Mouse (Mus musculus) left cerebral cortex, adult 18-20 months (tissue): ENCODE measurements around the gene Olfr1368. TPM values are rescaled to one million over a fixed set of nuclear protein-coding genes. Genes with fewer than 3 reads are reported as not detected.

Experiments used
- DNase-seq, 2 experiments: peaks; one replicate each; pipeline ENCODE4 v3.0.0; 2021 to 2022; ENCODE audit warnings: low spot score in 2 of 2, mixed read lengths in 1 of 2
- long read RNA-seq, 2 experiments: library from polyadenylated mRNA; stranded (forward); transcript quantifications; one replicate each; pipeline ENCODE4 v2.0.0; 2021
- total RNA-seq, 2 experiments: library from RNA; stranded (reverse); gene quantifications; 2 replicates each; pipeline ENCODE4 v1.2.3; 2021

The Olfr1368 gene
- not detected for total RNA-seq
- long read RNA-seq, experiment 1: 0 reads
- long read RNA-seq, experiment 2: 0 reads

- no peak for DNase-seq
These were observed at the start of gene Olfr1368 for GRCm38 (mm10) chr13:21145767-21146166. TSS of gene Olfr1368 (minus strand) at chr13:21145867.

- no peak for DNase-seq
These were observed 39.9 kb upstream of the Olfr1368 start for GRCm38 (mm10) chr13:21185521-21185920.

GRCm38 (mm10) chr13:21183661-21184060 is 38.0 kb upstream of the Olfr1368 start:
- DNase-seq: no peak

GRCm38 (mm10) chr13:21183066-21183465 is 37.4 kb upstream of the Olfr1368 start:
- DNase-seq: no peak

GRCm38 (mm10) chr13:21181996-21182395 is 36.3 kb upstream of the Olfr1368 start:
- no peak for DNase-seq

- DNase-seq: peak in 1 of 2 experiments; percentile 49
These were observed 35.2 kb upstream of the Olfr1368 start for GRCm38 (mm10) chr13:21180551-21181530.

GRCm38 (mm10) chr13:21179724-21180550 is 34.3 kb upstream of the Olfr1368 start:
- peak; percentile 74 to 87 for DNase-seq

- no peak for DNase-seq
These were observed 33.7 kb upstream of the Olfr1368 start, which contains the start of gene Trim27 for GRCm38 (mm10) chr13:21179367-21179723. TSS of gene Trim27 (plus strand) at chr13:21179445.

GRCm38 (mm10) chr13:21178364-21178763 is 32.7 kb upstream of the Olfr1368 start:
- DNase-seq: no peak

- no peak for DNase-seq
These were observed 32.0 kb upstream of the Olfr1368 start for GRCm38 (mm10) chr13:21177657-21178056.

GRCm38 (mm10) chr13:21176733-21177132 is 31.1 kb upstream of the Olfr1368 start:
- DNase-seq: no peak

GRCm38 (mm10) chr13:21173072-21173471 is 27.4 kb upstream of the Olfr1368 start:
- peak; percentile 75 to 80 for DNase-seq

GRCm38 (mm10) chr13:21172241-21173027 is 26.8 kb upstream of the Olfr1368 start:
- peak; percentile 65 to 66 for DNase-seq

- peak in 1 of 2 experiments; percentile 35 for DNase-seq
These were observed 26.0 kb upstream of the Olfr1368 start for GRCm38 (mm10) chr13:21171600-21172150.

- no peak for DNase-seq
These were observed 25.5 kb upstream of the Olfr1368 start for GRCm38 (mm10) chr13:21171156-21171530.

GRCm38 (mm10) chr13:21170431-21171155 is 24.9 kb upstream of the Olfr1368 start:
- no peak for DNase-seq

GRCm38 (mm10) chr13:21169657-21170430 is 24.2 kb upstream of the Olfr1368 start:
- DNase-seq: peak; percentile 75 to 79

- DNase-seq: no peak
These were observed 23.5 kb upstream of the Olfr1368 start for GRCm38 (mm10) chr13:21169121-21169656.
